ENCODE assay signal across 11 mouse cellular contexts in the genomic region with DNA sequence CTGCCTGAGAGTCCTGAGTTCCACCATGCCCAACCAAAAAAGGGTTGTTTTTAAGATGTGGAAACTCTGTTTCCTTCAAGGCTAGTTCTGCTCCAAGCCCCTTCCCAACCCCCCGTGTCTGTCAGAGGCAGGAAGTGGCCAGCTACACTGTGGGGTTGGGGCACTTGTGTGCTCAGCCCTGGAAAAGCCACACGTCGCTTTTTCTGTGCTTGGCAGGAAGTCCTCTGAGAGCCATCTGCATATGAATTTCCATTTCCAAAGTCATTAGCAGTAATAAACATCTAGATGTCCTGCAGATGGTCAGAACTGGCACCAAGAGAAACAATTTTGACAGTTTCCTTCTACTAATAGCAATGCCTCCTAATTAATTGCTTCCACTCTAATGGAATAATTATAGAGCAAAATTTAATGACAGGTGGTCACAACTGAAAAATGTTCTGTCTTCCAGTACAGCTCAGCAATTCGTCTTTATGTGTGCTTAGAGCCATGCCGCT. TPM values are rescaled to one million over a fixed set of nuclear protein-coding genes. Genes with fewer than 3 reads are reported as not detected.
DNase-seq lines count a peak whose midpoint lies in the region; ATAC-seq lines count a peak whose summit lies in the region.
"Had no signal": no experiment of that assay in that cellular context is flagged by ENCODE, and none has a peak within 500 bp of the region (broad histone marks: within the 10 kb centered on the region; RNA-seq: fewer than 3 reads in every experiment).

No protein-coding gene starts in this region.

- H3K9ac ChIP-seq in forebrain, embryonic 13.5 days = no peak overlapping the region
- H3K9ac ChIP-seq: heart, embryonic 12.5 days; limb, embryonic 13.5 days had no signal

- DNase-seq in forebrain, embryonic 10.5 days (ENCODE audit: extremely low spot score, low spot score) = no peak
- DNase-seq in thymus, postnatal 14 days = peak; percentile 18
- no peak for DNase-seq in thymus, postnatal 10 days (ENCODE audit: low spot score in 2 of 2)
- peak; percentile 9 for DNase-seq in induced T-regulatory cell, adult 2 months (ENCODE audit: low read depth)
- no peak for DNase-seq in adrenal gland, postnatal 4 days (ENCODE audit: low spot score in 2 of 2)
- DNase-seq in heart, postnatal 25 days (ENCODE audit: low spot score) = no peak
- DNase-seq: adrenal gland, postnatal 10 days had no signal

- intact Hi-C loops in heart, postnatal 25 days (cut with DNase I) = no loop called here

- no peaks in the 10 kb centered on the region for H3K27me3 ChIP-seq in forebrain, embryonic 13.5 days
- H3K27me3 ChIP-seq in forebrain, embryonic 10.5 days (ENCODE audit: poor library complexity, severe bottlenecking) = no peaks in the 10 kb centered on the region
- H3K27me3 ChIP-seq: heart, embryonic 12.5 days; limb, embryonic 13.5 days had no signal

- H3K27ac ChIP-seq in forebrain, embryonic 13.5 days = no peak overlapping the region
- no peak overlapping the region for H3K27ac ChIP-seq in forebrain, embryonic 10.5 days
- H3K27ac ChIP-seq: limb, embryonic 13.5 days had no signal

- 0 out of 2 replicates have a peak, but pooled peaks have one; percentile 50 for ATAC-seq in forebrain, embryonic 13.5 days
- no peak for ATAC-seq in activated CD4-positive, CD25-positive, alpha-beta regulatory T cell, adult 4 months

- H3K4me3 ChIP-seq in forebrain, embryonic 13.5 days = no peak overlapping the region
- H3K4me3 ChIP-seq in forebrain, embryonic 10.5 days = no peak overlapping the region
- H3K4me3 ChIP-seq: heart, embryonic 12.5 days; limb, embryonic 13.5 days had no signal

- H3K4me2 ChIP-seq in forebrain, embryonic 13.5 days = no peak overlapping the region
- H3K4me2 ChIP-seq: heart, embryonic 12.5 days; limb, embryonic 13.5 days had no signal

- WGBS in forebrain, embryonic 13.5 days = 76% methylated on average over 5 of the region's 5 CpGs
- WGBS in forebrain, embryonic 10.5 days = 87% methylated on average over 5 of the region's 5 CpGs

- peaks cover 4% of the 10 kb centered on the region; the same call in 1 of the 2 replicates for H3K4me1 ChIP-seq in forebrain, embryonic 13.5 days
- no peaks in the 10 kb centered on the region for H3K4me1 ChIP-seq in forebrain, embryonic 10.5 days
- H3K4me1 ChIP-seq: limb, embryonic 13.5 days had no signal

- no peaks in the 10 kb centered on the region for H3K9me3 ChIP-seq in forebrain, embryonic 13.5 days (replicated peaks)
- H3K9me3 ChIP-seq in forebrain, embryonic 10.5 days = no peaks in the 10 kb centered on the region
- H3K9me3 ChIP-seq: heart, embryonic 12.5 days; limb, embryonic 13.5 days had no signal

- peaks cover 77% of the 10 kb centered on the region for H3K36me3 ChIP-seq in forebrain, embryonic 13.5 days (ENCODE audit: poor library complexity, severe bottlenecking)
- H3K36me3 ChIP-seq in forebrain, embryonic 10.5 days (replicated peaks) = peaks cover 63% of the 10 kb centered on the region

RNA-seq across cellular contexts. Expression of a gene that starts 35.1 kb away (rescaled TPM):
- polyA plus RNA-seq in forebrain, embryonic 13.5 days (2015; fragmentation: Nextera tagmentation; extraction: Ambion mirVana) = 37.1 and 42.2 TPM in 2 replicates
- 26.4 and 28.5 TPM in 2 replicates for polyA plus RNA-seq in forebrain, embryonic 10.5 days (2016; fragmentation: Nextera tagmentation; extraction: Ambion mirVana)
- 10 to 100 TPM; 19.2 to 23.6 TPM for total RNA-seq in adrenal gland, postnatal 4 days (2021)
- 10 to 100 TPM; 10.8 to 11.8 TPM for total RNA-seq in heart, postnatal 25 days (2021)
- polyA plus RNA-seq in activated CD4-positive, CD25-positive, alpha-beta regulatory T cell, adult 4 months (2017; shearing (Covaris generic)) = 10 to 100 TPM; 26.8 to 32.4 TPM

RNA-seq across cellular contexts. Expression of a gene that starts 54.4 kb away (rescaled TPM):
- polyA plus RNA-seq in forebrain, embryonic 13.5 days (2015; fragmentation: Nextera tagmentation; extraction: Ambion mirVana) = 57.4 and 65.5 TPM in 2 replicates
- 53.3 and 56.3 TPM in 2 replicates for polyA plus RNA-seq in forebrain, embryonic 10.5 days (2016; fragmentation: Nextera tagmentation; extraction: Ambion mirVana)
- 10 to 100 TPM in 1 of 2 experiments, 1 to 10 TPM in 1; 6.6 to 15.7 TPM for total RNA-seq in adrenal gland, postnatal 4 days (2021)
- 1 to 10 TPM; 6.1 TPM for total RNA-seq in heart, postnatal 25 days (2021)
- under 1 TPM in 1 of 2 experiments, not detected in 1; 0.63 TPM for polyA plus RNA-seq in activated CD4-positive, CD25-positive, alpha-beta regulatory T cell, adult 4 months (2017; shearing (Covaris generic))

Comparison
In these comparisons a context has a peak if more than half of its experiments do, and no peak if none do; other contexts are left out.
1. DNase-seq: peak in thymus, postnatal 14 days (single experiment) and induced T-regulatory cell, adult 2 months (single experiment); none in forebrain, embryonic 10.5 days (single experiment), thymus, postnatal 10 days (0 of 2), adrenal gland, postnatal 4 days (0 of 2) and heart, postnatal 25 days (single experiment).
2. RNA of a gene that starts 54.4 kb away (polyA plus RNA-seq): 57.4 to 65.5 TPM in forebrain, embryonic 13.5 days and 53.3 to 56.3 TPM in forebrain, embryonic 10.5 days; 0.63 TPM in activated CD4-positive, CD25-positive, alpha-beta regulatory T cell, adult 4 months; every median in the first group is over 10 times any median in the second.